Mouse (Mus musculus) liver, adult 2 months (tissue): ENCODE measurements around the gene Hira.

Experiments
- CTCF ChIP-seq: fragments of 200-500 bp; IDR thresholded peaks from 2 replicates; pipeline ENCODE4 v1.5.1; 2011; ENCODE audit warnings: low read depth, low read length, control low read depth
- POLR2A ChIP-seq: fragments of 200-500 bp; IDR thresholded peaks from 2 replicates; pipeline ENCODE4 v1.6.1; 2011; ENCODE audit warnings: low read length, control low read depth; ENCODE audit not compliant: insufficient read depth; ENCODE audit errors: extremely low read depth

- TF ChIP-seq CTCF (no peak), POLR2A (no peak)
Observed at GRCm38 (mm10) chr16:19014650-19015049, 137.8 kb downstream of the Hira start.
